Mouse (Mus musculus): Measurements from ENCODE around the gene Cyp2d12.
"Not testable (repeated sequence)": the region's sequence is repeated elsewhere in the genome, so short reads cannot be mapped to it uniquely, and the experiment has no call there.

- not testable (repeated sequence) for TF ChIP-seq GATA1, TAL1 (IDR thresholded peaks at IDR 0.05; ENCODE audit: low read length)
Observed at GRCm38 (mm10) chr15:82542976-82543375, 11.9 kb upstream of the Cyp2d12 start.
